ENCODE assay signal across 8 mouse cellular contexts in genomic region chr15:80233733-80234509, GRCm38 (mm10). TPM values are rescaled to one million over a fixed set of nuclear protein-coding genes. Genes with fewer than 3 reads are reported as not detected.
DNase-seq lines count a peak whose midpoint lies in the region; ATAC-seq and TF ChIP-seq lines count a peak whose summit lies in the region.

TSS of gene Mief1 (plus strand) at chr15:80234018.

- under 1% methylated on average over 66 of the region's 67 CpGs for WGBS in heart, embryonic 11.5 days (ENCODE audit: insufficient replicate concordance)
- WGBS in kidney, embryonic 16.5 days: under 1% methylated on average over 67 of the region's 67 CpGs
- 1% methylated on average over 67 of the region's 67 CpGs for WGBS in liver, adult 2 months

- peaks cover 23% of the 10 kb centered on the region for H3K79me2 ChIP-seq in liver, adult 2 months (ENCODE audit: control insufficient read depth, insufficient read depth, low read length)
- peaks cover 34% of the 10 kb centered on the region for H3K79me2 ChIP-seq in myocyte (ENCODE audit: control insufficient read depth, insufficient read depth)

- no peaks in the 10 kb centered on the region for H3K27me3 ChIP-seq in heart, embryonic 11.5 days (ENCODE audit: control insufficient read depth, insufficient read depth, low read length)
- H3K27me3 ChIP-seq in kidney, embryonic 16.5 days (ENCODE audit: insufficient read depth, low read length): no peaks in the 10 kb centered on the region
- no peaks in the 10 kb centered on the region for H3K27me3 ChIP-seq in liver, adult 2 months (ENCODE audit: control insufficient read depth, insufficient read depth, low read length)
- H3K27me3 ChIP-seq in myocyte (ENCODE audit: control insufficient read depth, insufficient read depth, insufficient read length): no peaks in the 10 kb centered on the region
- no peaks in the 10 kb centered on the region for H3K27me3 ChIP-seq in splenic B cell, adult 2 months (ENCODE audit: control insufficient read depth, insufficient read depth, low read length, poor library complexity, severe bottlenecking)

- H3K4me2 ChIP-seq in heart, embryonic 11.5 days: peak within 1 kb of the TSS; percentile 68
- peak within 1 kb of the TSS; percentile 67 for H3K4me2 ChIP-seq in kidney, embryonic 16.5 days (replicated peaks; ENCODE audit: low read depth, low read length)
- H3K4me2 ChIP-seq in myocyte (ENCODE audit: low read depth): peak within 1 kb of the TSS; percentile 78

- peak within 1 kb of the TSS; percentile 94 for H3K9ac ChIP-seq in heart, embryonic 11.5 days (ENCODE audit: low read depth, low read length)
- H3K9ac ChIP-seq in kidney, embryonic 16.5 days (replicated peaks; ENCODE audit: low read length): peak within 1 kb of the TSS; percentile 83
- H3K9ac ChIP-seq in liver, adult 2 months (ENCODE audit: low read depth, low read length): peak within 1 kb of the TSS; percentile 93

- H3K4me3 ChIP-seq in heart, embryonic 11.5 days (ENCODE audit: low read depth, low read length): peak within 1 kb of the TSS; percentile 96
- peak within 1 kb of the TSS; percentile 95 for H3K4me3 ChIP-seq in kidney, embryonic 16.5 days (ENCODE audit: low read length)
- peak within 1 kb of the TSS; percentile 97 for H3K4me3 ChIP-seq in liver, adult 2 months (ENCODE audit: insufficient read depth, low read depth, low read length)
- peak within 1 kb of the TSS; percentile 92 for H3K4me3 ChIP-seq in myocyte

- H3K4me1 ChIP-seq in heart, embryonic 11.5 days (ENCODE audit: control insufficient read depth, insufficient read depth, low read length): peaks cover 9% of the 10 kb centered on the region
- H3K4me1 ChIP-seq in kidney, embryonic 16.5 days (ENCODE audit: insufficient read depth, low read length): peaks cover 14% of the 10 kb centered on the region
- H3K4me1 ChIP-seq in liver, adult 2 months (ENCODE audit: control insufficient read depth, insufficient read depth, low read length): peaks cover 11% of the 10 kb centered on the region

- H3ac ChIP-seq in myocyte (ENCODE audit: control insufficient read depth, insufficient read length): peak within 1 kb of the TSS; percentile 62

- ATAC-seq in erythroblast, adult 5-6 weeks (replicated peaks; ENCODE audit: low FRiP score, poor library complexity, severe bottlenecking): peak; percentile 95
- peak; percentile 97 for ATAC-seq in heart, embryonic 11.5 days (replicated peaks; ENCODE audit: insufficient number of reproducible peaks, low FRiP score, low TSS enrichment)
- ATAC-seq in kidney, embryonic 16.5 days (ENCODE audit: low FRiP score, low TSS enrichment): peak; percentile 98

- H3K27ac ChIP-seq in heart, embryonic 11.5 days (ENCODE audit: low read depth, low read length): peak within 1 kb of the TSS; percentile 82
- peak within 1 kb of the TSS; percentile 86 for H3K27ac ChIP-seq in kidney, embryonic 16.5 days (ENCODE audit: low read length)
- peak within 1 kb of the TSS; percentile 89 for H3K27ac ChIP-seq in liver, adult 2 months (replicated peaks; ENCODE audit: insufficient read depth, low read depth, low read length)

- no peaks in the 10 kb centered on the region for H3K9me3 ChIP-seq in heart, embryonic 11.5 days (replicated peaks; ENCODE audit: control insufficient read depth, low read length)
- no peaks in the 10 kb centered on the region for H3K9me3 ChIP-seq in kidney, embryonic 16.5 days (ENCODE audit: low read length)

- TF ChIP-seq CTCF in liver, adult 2 months (IDR thresholded peaks at IDR 0.05; ENCODE audit: low read depth, low read length): peak; percentile 18; the same call in 1 of the 2 replicates

- H3K36me3 ChIP-seq in heart, embryonic 11.5 days (ENCODE audit: control insufficient read depth, insufficient read depth, low read length): peaks cover 14% of the 10 kb centered on the region
- peaks cover 30% of the 10 kb centered on the region for H3K36me3 ChIP-seq in kidney, embryonic 16.5 days (ENCODE audit: insufficient read depth, low read length)
- peaks cover 27% of the 10 kb centered on the region for H3K36me3 ChIP-seq in liver, adult 2 months (ENCODE audit: control insufficient read depth, insufficient read depth, low read length)
- peaks cover 33% of the 10 kb centered on the region for H3K36me3 ChIP-seq in myocyte (ENCODE audit: control insufficient read depth, insufficient read depth)
- H3K36me3 ChIP-seq in splenic B cell, adult 2 months (ENCODE audit: control insufficient read depth, insufficient read depth, low read length, poor library complexity, severe bottlenecking): peaks cover 9% of the 10 kb centered on the region

- peak; percentile 56; the same call in 1 of the 2 replicates for TF ChIP-seq POLR2A in liver, adult 2 months (IDR thresholded peaks at IDR 0.05; ENCODE audit: extremely low read depth, insufficient read depth, low read length)
- peak; percentile 64 for TF ChIP-seq POLR2A in myocyte (IDR thresholded peaks at IDR 0.05; ENCODE audit: insufficient read length, low read depth)

- peak; percentile 100 for DNase-seq in B cell, adult 2 months
- peak; percentile 99 for DNase-seq in brain, adult 2 months (ENCODE audit: low read depth, low spot score)
- peak; percentile 95 for DNase-seq in liver, adult 2 months (ENCODE audit: extremely low read depth, low read depth, low spot score)
- DNase-seq in splenic B cell, adult 2 months (ENCODE audit: low read depth, low spot score): peak; percentile 99

TF ChIP-seq in myocyte, 11 proteins besides CTCF, POLR2A, EP300 and RAD21:
- TF ChIP-seq MYOG (IDR thresholded peaks at IDR 0.05; ENCODE audit: control insufficient read depth in 1 of 3, insufficient read depth in 1 of 3, insufficient read length in 2 of 3, low read depth in 2 of 3) (peak; percentile 24 to 73 (median 43)), REST (IDR thresholded peaks at IDR 0.05; ENCODE audit: insufficient read depth, insufficient read length) (no peak), POLR2AphosphoS2 (IDR thresholded peaks at IDR 0.05; ENCODE audit: insufficient read length, low read depth) (peak; percentile 66), TCF3 (IDR thresholded peaks at IDR 0.05; ENCODE audit: insufficient read length, low read depth) (no peak), USF1 (IDR thresholded peaks at IDR 0.05; ENCODE audit: low read depth) (no peak), SRF (IDR thresholded peaks at IDR 0.05; ENCODE audit: control insufficient read depth, insufficient read length, low read depth) (peak; percentile 73), E2F4 (IDR thresholded peaks at IDR 0.05; ENCODE audit: insufficient read depth) (no peak), MAX (IDR thresholded peaks at IDR 0.05; ENCODE audit: low read depth) (no peak), CEBPB (IDR thresholded peaks at IDR 0.05; ENCODE audit: insufficient read depth, poor library complexity, severe bottlenecking) (no peak), MYOD1 (IDR thresholded peaks at IDR 0.05; ENCODE audit: control insufficient read depth in 1 of 3, insufficient read length in 2 of 3, low read depth in 2 of 3) (peak in 2 of 3 experiments; percentile 67 to 76), TCF12 (IDR thresholded peaks at IDR 0.05; ENCODE audit: insufficient read depth, poor library complexity, severe bottlenecking) (no peak)

RNA-seq across cellular contexts. Expression of gene Mief1, which starts in this region (rescaled TPM):
- total RNA-seq in erythroblast, adult 5-6 weeks (2015; ENCODE audit: low replicate concordance): 6.5 and 7.7 TPM in 2 replicates
- total RNA-seq in erythroblast, adult 5-6 weeks (2017; ENCODE audit: low replicate concordance): 17.8 and 18.8 TPM in 2 replicates
- 26.8 and 29.5 TPM in 2 replicates for polyA plus RNA-seq in heart, embryonic 11.5 days (2014; fragmentation: Nextera tagmentation; extraction: Ambion mirVana)
- 36.3 and 38.1 TPM in 2 replicates for polyA plus RNA-seq in kidney, embryonic 16.5 days (2015; fragmentation: Nextera tagmentation; extraction: Ambion mirVana)
- 13.4 and 16.0 TPM in 2 replicates for total RNA-seq in liver, adult 2 months (2014; rRNA removed)
- polyA plus RNA-seq in liver, adult 2 months (2012; rRNA removed): 12.8 and 17.1 TPM in 2 replicates
- polyA plus RNA-seq in myocyte (2012; fragmentation: generic; extraction: Trizol): 24.3 TPM

Comparison
In these comparisons a context has a peak if more than half of its experiments do, and no peak if none do; other contexts are left out.
1. Peak in every context shown above with its lines: DNase-seq, ATAC-seq, H3K4me3 ChIP-seq and H3K27ac ChIP-seq.